Mouse (Mus musculus) MEL (cell line): ENCODE data around the gene Txnrd1.

Experiments used
- BHLHE40 ChIP-seq: IDR thresholded peaks from 2 replicates; pipeline ENCODE4 v1.6.1; 2012; ENCODE audit warnings: low read depth, mild to moderate bottlenecking, inconsistent platforms, low read length, improper control_type of control experiment, borderline replicate concordance
- CTCF ChIP-seq, 3 experiments: IDR thresholded peaks in 2 of 3; conservative IDR thresholded peaks in 1 of 3; 2 replicates each; pipeline ENCODE4 v1.5.1; 2011 to 2012; ENCODE audit warnings: low read length in 3 of 3, low read depth in 2 of 3, mild to moderate bottlenecking in 2 of 3, improper control_type of control experiment in 1 of 3, inconsistent platforms in 1 of 3, mixed read lengths in 1 of 3, moderate library complexity in 1 of 3; ENCODE audit not compliant: control insufficient read depth in 1 of 3, insufficient read depth in 1 of 3, poor library complexity in 1 of 3, severe bottlenecking in 1 of 3
- E2F4 ChIP-seq: IDR thresholded peaks from 2 replicates; pipeline ENCODE4 v1.6.1; 2011; ENCODE audit warnings: low read depth, low read length, improper control_type of control experiment, borderline replicate concordance
- ELF1 ChIP-seq: IDR thresholded peaks from 2 replicates; pipeline ENCODE4 v1.6.1; 2014; ENCODE audit warnings: low read depth, mild to moderate bottlenecking, inconsistent platforms, low read length, improper control_type of control experiment, moderate library complexity
- EP300 ChIP-seq, 2 experiments: IDR thresholded peaks; 2 replicates each; pipeline ENCODE4 v1.6.1; 2011; ENCODE audit warnings: improper control_type of control experiment in 2 of 2, low read length in 2 of 2, low read depth in 1 of 2, mild to moderate bottlenecking in 1 of 2
- GABPA ChIP-seq: IDR thresholded peaks from 2 replicates; pipeline ENCODE4 v1.6.1; 2012; ENCODE audit warnings: low read depth, mild to moderate bottlenecking, inconsistent platforms, low read length, improper control_type of control experiment, moderate library complexity
- GATA1 ChIP-seq: IDR thresholded peaks from 2 replicates; pipeline ENCODE4 v1.6.1; 2011; ENCODE audit warnings: low read depth, low read length, improper control_type of control experiment
- KAT2A ChIP-seq: conservative IDR thresholded peaks from 2 replicates; pipeline ENCODE4 v1.6.1; 2012; ENCODE audit warnings: low read depth, low read length, improper control_type of control experiment, inconsistent platforms
- MAZ ChIP-seq: IDR thresholded peaks from 2 replicates; pipeline ENCODE4 v1.6.1; 2012; ENCODE audit warnings: low read depth, mild to moderate bottlenecking, inconsistent platforms, low read length, improper control_type of control experiment
- MYC ChIP-seq: IDR thresholded peaks from 2 replicates; pipeline ENCODE4 v1.6.1; 2011; ENCODE audit warnings: low read depth, mild to moderate bottlenecking, low read length, improper control_type of control experiment, moderate library complexity
- POLR2A ChIP-seq, 2 experiments: IDR thresholded peaks; 2 replicates each; pipeline ENCODE4 v1.6.1; 2011 to 2012; ENCODE audit warnings: low read length in 2 of 2, mild to moderate bottlenecking in 2 of 2, control low read depth in 1 of 2, improper control_type of control experiment in 1 of 2, low read depth in 1 of 2, moderate library complexity in 1 of 2; ENCODE audit not compliant: control insufficient read depth in 1 of 2, insufficient read depth in 1 of 2, poor library complexity in 1 of 2
- ZKSCAN1 ChIP-seq: IDR thresholded peaks from 2 replicates; pipeline ENCODE4 v1.6.1; 2012; ENCODE audit warnings: low read depth, mild to moderate bottlenecking, inconsistent platforms, low read length, improper control_type of control experiment, moderate library complexity

GRCm38 (mm10) chr10:82844090-82844489 lies 10.3 kb downstream of the Txnrd1 start:
- TF ChIP-seq MAZ: no peak
- no peak for TF ChIP-seq BHLHE40
- no peak for TF ChIP-seq E2F4
- TF ChIP-seq CTCF (IDR thresholded peaks at IDR 0.05 in 2 of 3, conservative IDR thresholded peaks at IDR 0.05 in 1 of 3; ENCODE audit: control insufficient read depth in 1 of 3, insufficient read depth in 1 of 3, low read depth in 2 of 3, low read length in 3 of 3, poor library complexity in 1 of 3, severe bottlenecking in 1 of 3): no peak
- TF ChIP-seq POLR2A (IDR thresholded peaks at IDR 0.05; ENCODE audit: control insufficient read depth in 1 of 2, insufficient read depth in 1 of 2, low read depth in 1 of 2, low read length in 2 of 2, poor library complexity in 1 of 2): no peak
- TF ChIP-seq ZKSCAN1: no peak
- TF ChIP-seq EP300 (IDR thresholded peaks at IDR 0.05; ENCODE audit: low read depth in 1 of 2, low read length in 2 of 2): no peak
- TF ChIP-seq GATA1: no peak
- no peak for TF ChIP-seq ELF1
- TF ChIP-seq GABPA: no peak
- TF ChIP-seq MYC: no peak
- TF ChIP-seq KAT2A: no peak
